Mouse (Mus musculus) T-helper 1 cell (primary cell): Measurements from ENCODE around the gene Ehd1.

Experiments used
- in situ Hi-C: fragments of 300-600 bp; cut with MboI, MseI; formaldehyde crosslinking; loops from one replicate; pipeline ENCODE4 v1.15.1; 2025; ENCODE audit warnings: high pct_unique_total_duplicates

Gene Ehd1

DNA sequence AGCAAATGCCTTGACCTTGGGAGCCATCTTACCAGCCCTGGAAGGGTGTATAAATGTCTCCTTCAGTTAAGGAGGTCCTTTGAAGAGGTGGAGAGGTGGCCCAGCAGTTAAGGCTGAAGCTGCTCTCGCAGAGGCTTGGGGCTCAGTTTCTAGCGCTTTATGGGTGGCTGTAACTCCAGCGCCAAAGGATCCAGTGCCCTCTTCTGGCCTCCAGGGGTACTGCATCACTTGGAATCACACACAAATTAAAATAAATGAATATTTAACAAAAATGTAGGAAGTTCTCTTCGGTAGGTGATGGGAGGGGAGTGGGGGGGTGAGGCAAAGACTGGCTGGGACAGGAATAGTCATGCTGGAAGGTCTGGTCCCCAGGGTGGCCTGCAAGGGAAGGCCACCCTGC is 15.6 kb upstream of the Ehd1 start:
- in situ Hi-C loops, result loop anchor here (5.0 kb wide), 1 partner anchor 46 kb away; the partner anchor contains the start of gene Cdc42bpg

- in situ Hi-C loops, result loop anchor here (5.0 kb wide), 1 partner anchor 46 kb away; the partner anchor contains the start of gene Cdc42bpg
Observed at GRCm38 (mm10) chr19:6261379-6261778, 15.1 kb upstream of the Ehd1 start.

DNA sequence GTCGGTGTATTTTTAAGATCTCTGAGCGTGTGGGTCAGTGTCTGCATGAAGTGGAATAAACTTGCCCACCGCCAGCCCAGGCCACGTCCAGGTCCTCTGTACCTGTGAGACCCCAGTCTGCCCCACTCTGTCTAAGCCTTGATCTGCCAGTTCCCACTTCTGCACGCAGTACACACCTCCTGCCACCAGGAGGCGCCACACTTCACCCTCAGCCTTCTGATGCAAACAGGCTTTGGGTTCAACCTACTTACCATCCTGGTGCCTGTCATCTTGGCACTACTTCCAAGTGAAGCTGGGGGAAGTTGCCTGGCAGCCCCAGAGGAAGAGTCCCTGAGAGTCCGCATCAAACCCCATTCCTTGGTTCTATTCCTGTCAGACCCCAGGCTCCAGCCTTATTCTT is 14.3 kb upstream of the Ehd1 start:
- in situ Hi-C loops, result loop anchor here (5.0 kb wide), 1 partner anchor 45 kb away; the partner anchor contains the start of gene Cdc42bpg

DNA sequence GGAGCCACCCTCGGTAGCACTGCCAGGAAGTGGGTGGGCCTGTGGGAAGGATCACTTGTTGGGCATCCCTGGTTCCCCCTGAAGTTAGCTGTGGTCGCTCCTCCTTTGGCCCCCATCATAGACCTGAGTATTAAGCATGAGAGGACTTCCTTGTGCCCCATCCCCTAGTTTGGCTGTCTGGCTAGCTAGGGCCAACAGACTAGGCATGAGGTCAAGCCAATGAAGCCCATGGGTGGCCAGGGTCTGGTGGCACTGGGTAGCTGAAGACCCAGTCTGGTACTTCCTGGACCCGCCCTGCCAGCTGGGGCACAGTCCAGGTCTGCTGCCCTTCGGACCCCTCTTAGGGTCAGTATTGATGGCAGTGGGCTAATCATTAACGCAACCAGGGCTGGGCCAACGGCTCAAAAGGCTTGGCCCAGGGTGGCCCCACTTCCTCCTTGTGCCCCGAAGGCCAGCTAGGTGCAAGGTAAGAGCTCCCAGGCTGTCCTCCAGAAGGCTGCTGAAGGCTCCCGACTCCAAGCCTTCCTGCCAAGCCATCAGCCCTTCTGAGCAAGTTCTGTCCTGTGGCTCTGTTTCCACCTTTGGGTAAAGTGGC is 13.6 kb upstream of the Ehd1 start:
- in situ Hi-C loops, result loop anchor here (5.0 kb wide), 1 partner anchor 44 kb away; the partner anchor contains the start of gene Cdc42bpg

GRCm38 (mm10) chr19:6264200-6264599 is 12.3 kb upstream of the Ehd1 start:
- in situ Hi-C loops, result loop anchor here (5.0 kb wide), 1 partner anchor 43 kb away; the partner anchor contains the start of gene Cdc42bpg

- in situ Hi-C loops, result loop anchor here (5.0 kb wide), 1 partner anchor 42 kb away; the partner anchor contains the start of gene Cdc42bpg
Observed at GRCm38 (mm10) chr19:6264945-6265344, 11.6 kb upstream of the Ehd1 start.

DNA sequence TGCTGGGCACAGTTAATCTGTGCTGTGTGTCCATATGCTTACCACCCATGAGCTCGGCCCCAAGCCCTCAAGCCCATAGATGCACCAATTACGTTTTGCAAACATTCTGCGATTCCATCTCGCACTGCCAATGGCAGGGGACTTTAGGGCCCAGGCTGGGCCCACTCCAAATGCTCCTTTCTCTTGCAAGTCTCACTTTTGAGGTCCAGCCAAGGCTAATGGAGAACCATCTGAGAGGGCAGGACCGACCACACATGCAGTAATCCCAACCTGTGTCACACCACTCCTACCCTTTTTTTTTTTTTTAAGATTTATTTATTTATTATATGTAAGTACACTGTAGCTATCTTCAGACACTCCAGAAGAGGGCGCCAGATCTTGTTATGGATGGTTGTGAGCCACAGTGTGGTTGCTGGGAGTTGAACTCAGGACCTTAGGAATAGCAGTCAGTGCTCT is 10.8 kb upstream of the Ehd1 start:
- in situ Hi-C loops, result no loop called here

- in situ Hi-C loops, result no loop called here
Observed at GRCm38 (mm10) chr19:6267306-6268169, 9.0 kb upstream of the Ehd1 start.

DNA sequence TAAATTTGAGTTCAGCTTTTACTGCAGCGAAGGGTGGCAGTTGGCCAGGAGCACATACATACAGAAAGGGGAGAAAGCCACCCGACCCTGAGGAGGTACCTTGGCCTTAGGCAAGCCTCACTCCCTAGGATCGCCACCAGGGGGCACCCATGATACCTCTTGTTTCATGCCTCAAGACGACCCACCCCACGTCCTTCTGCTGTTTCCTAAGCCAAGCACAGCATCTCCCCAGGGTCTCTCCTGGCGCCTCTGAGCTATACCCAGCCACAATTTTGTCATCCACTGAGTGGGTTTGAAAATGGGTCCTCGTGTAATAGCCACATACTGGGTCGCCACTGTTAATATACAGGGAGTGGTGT is 8.4 kb upstream of the Ehd1 start:
- in situ Hi-C loops, result no loop called here

GRCm38 (mm10) chr19:6268670-6269132 is 7.8 kb upstream of the Ehd1 start:
- in situ Hi-C loops, result no loop called here

GRCm38 (mm10) chr19:6269798-6270475 is 6.6 kb upstream of the Ehd1 start:
- in situ Hi-C loops, result no loop called here

DNA sequence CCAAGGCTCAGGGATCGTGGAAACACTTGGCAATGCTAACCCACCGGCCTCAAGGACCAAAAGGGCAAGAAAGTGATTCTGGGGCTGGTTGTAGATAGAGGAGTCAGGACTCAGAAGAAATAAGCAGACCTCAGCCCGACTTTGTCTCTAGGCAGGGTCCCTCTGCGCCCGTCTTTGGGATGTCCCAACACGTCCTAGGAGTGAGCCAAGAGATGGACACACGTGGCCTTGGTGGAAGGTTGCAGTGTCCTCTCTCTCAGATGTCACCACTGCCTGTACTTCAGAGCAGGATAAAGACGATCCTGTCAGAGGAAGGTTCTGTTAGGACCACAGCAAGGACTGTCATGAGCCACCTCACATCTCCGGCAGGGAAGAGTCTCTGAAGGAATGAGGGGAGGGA is 5.9 kb upstream of the Ehd1 start:
- in situ Hi-C loops, result no loop called here

- in situ Hi-C loops, result no loop called here
Observed at GRCm38 (mm10) chr19:6271206-6271605, 5.3 kb upstream of the Ehd1 start.

GRCm38 (mm10) chr19:6272053-6272452 is 4.5 kb upstream of the Ehd1 start:
- in situ Hi-C loops, result no loop called here

DNA sequence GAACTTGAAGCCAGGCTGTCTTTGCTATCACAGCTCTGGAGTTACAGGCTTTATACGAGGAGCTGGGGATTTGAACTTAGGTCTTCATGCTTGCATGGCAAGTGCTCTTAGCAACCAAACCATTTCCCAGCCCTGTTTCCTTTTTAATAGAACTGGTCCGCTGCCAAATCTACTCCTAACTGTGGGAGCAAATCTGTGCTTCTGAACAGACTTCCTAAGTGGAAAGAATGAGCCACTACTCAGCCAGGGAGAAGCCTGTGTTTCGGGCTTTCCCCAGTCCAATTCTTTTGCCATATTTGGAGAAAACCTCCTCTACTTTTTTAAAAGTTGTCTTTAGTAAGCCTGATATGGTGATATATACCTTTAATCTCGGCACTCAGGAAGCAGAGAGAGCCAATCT is 3.8 kb upstream of the Ehd1 start:
- in situ Hi-C loops, result no loop called here

GRCm38 (mm10) chr19:6273592-6273991 is 2.9 kb upstream of the Ehd1 start:
- in situ Hi-C loops, result no loop called here

DNA sequence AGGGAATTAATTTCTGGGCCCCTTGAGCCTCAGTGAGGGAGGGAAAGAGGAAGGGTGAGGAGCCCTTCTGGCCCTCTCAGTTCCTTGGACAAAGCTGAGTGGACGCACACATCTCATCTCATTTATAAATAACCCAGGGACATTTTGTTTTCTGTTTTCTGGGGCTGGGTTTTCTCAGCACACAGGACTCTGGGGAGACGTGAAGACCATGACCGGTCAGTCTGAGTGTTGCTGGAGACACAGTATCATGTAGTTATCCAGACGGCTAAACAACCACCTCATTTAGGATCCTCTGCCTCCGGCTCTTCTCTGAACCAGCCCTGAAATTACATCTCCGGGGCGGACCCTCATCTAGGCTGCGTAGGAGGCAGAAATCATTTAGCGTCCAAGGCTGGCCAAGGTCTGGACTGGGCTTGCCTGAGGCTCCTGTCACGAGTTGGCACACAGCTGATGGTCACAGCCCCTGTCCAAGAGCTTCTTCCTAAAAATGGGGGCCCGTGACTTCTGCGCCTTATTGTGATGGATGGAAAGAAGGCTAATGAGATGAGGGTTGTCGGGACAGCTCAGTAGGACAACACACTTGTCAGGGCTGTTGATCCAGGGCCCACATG is 2.4 kb upstream of the Ehd1 start:
- in situ Hi-C loops, result no loop called here

- in situ Hi-C loops, result no loop called here
Observed at GRCm38 (mm10) chr19:6275740-6276389, 660 bp upstream of the Ehd1 start.

DNA sequence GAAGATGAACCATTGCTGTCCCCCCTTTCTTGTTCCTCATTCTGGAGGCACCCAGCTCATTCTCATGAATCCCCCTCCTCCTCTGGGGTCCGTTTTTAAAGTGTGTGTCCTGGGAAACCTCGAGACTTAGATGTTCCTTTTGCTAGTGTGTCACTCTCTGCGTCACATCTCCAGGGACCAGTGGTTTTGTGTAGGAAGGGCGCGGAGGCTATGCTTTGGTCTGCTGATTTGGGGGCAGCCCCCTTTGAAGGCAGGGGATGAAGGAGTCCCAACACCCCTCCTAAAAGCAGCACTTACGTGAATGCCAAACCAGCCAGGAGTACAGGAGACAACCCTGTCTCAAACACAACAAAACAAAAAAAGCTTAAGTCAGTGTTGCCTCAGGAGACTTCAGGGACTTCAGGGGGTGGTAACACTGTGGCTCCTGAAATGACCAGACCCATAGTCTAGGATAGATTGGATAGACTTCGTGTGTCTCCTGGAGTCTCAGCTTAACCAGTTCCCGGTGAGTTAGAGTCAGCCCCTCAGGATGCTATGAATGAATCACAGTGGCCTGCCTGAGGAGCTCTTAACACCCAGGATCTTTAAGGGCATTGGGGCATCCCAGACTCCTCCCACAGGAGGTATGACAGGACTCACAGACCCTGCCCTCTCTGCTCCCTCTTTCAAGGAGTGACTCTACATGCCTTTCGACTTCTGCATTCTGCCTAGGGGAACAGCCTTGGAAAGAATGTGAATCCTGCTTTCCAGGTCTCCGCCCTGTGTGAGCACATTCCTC is 1.3 kb downstream of the Ehd1 start:
- in situ Hi-C loops, result no loop called here

DNA sequence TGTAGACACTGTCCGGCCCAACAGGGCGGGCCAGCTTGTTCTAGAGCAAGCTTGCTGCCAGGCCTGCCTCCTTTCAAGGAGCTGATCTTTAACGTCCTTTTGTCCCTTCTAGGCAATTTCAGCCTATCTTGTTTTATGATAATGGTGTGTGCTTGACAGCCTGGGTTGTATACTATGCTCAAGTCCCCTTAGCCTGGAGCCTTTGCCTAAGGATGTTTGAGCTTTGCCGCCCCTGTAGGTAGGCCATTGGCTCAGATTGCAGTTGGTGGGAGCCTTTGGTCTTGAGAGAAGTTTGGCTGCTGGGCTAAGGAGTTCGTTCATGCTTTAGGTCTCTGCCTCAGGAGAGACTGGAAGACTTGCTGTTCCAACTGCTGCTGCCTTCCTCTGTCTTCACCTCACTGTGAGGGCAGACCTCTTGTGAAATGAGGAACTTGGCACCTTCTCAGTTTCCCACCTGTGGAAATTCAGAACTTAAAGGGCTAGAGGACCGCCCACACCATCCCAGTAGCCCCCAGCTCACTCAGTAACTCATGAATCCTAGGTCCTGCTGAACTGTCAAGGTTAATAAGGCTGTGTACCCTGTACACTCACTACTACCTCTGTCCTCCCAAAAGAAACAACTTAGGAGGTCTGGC is 2.0 kb downstream of the Ehd1 start:
- in situ Hi-C loops, result no loop called here
